In the genomic region with DNA sequence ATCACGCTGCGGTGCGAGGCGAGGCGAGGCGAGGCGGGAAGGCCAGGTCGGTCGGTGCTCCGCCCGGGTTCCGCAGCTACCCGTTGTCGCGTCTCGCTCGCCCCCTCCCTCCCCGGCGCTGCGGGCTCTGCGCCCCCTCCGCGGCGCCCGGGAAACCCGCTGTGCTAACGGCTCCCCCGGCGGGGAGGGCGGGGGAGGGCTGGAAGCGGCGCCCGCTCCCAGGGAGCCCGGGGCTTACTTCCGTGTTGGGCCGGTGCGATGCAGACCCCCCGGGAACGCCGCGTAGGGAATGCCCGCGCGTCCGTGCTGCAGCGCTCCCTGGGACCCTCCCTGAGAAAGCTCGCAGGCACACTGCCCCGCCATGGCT, we compare ENCODE assay signal across 8 mouse cellular contexts. TPM values are rescaled to one million over a fixed set of nuclear protein-coding genes. Genes with fewer than 3 reads are reported as not detected.
DNase-seq lines count a peak whose midpoint lies in the region; ATAC-seq and TF ChIP-seq lines count a peak whose summit lies in the region.

No protein-coding gene starts in this region.

- H3K9me3 ChIP-seq in embryonic facial prominence, embryonic 12.5 days, result no peaks in the 10 kb centered on the region
- H3K9me3 ChIP-seq in neural tube, embryonic 12.5 days, result no peaks in the 10 kb centered on the region

- ATAC-seq in embryonic facial prominence, embryonic 12.5 days (ENCODE audit: insufficient number of reproducible peaks, insufficient read depth, low FRiP score, low TSS enrichment), result peak; percentile 58
- ATAC-seq in neural tube, embryonic 12.5 days (ENCODE audit: low FRiP score, low read depth), result no peak; the same call in none of the 2 replicates

- TF ChIP-seq CTCF in layer of hippocampus, adult 2 months (conservative IDR thresholded peaks at IDR 0.05), result no peak

- peak overlapping the region; percentile 52 for H3K4me2 ChIP-seq in embryonic facial prominence, embryonic 12.5 days (replicated peaks)
- H3K4me2 ChIP-seq in neural tube, embryonic 12.5 days (replicated peaks), result peak overlapping the region; percentile 85

- WGBS in embryonic facial prominence, embryonic 12.5 days, result 0% methylated on average over 31 of the region's 48 CpGs
- under 1% methylated on average over 46 of the region's 48 CpGs for WGBS in neural tube, embryonic 12.5 days

- H3K4me1 ChIP-seq in embryonic facial prominence, embryonic 12.5 days, result no peaks in the 10 kb centered on the region
- H3K4me1 ChIP-seq in neural tube, embryonic 12.5 days, result peaks cover 3% of the 10 kb centered on the region; the same call in 1 of the 2 replicates

- H3K27me3 ChIP-seq in embryonic facial prominence, embryonic 12.5 days, result no peaks in the 10 kb centered on the region
- H3K27me3 ChIP-seq in neural tube, embryonic 12.5 days (replicated peaks), result no peaks in the 10 kb centered on the region

- no peak for DNase-seq in layer of hippocampus, adult 2 months (ENCODE audit: low spot score in 2 of 2)
- DNase-seq in layer of hippocampus, adult 8-10 months (ENCODE audit: low spot score in 2 of 2), result no peak
- peak; percentile 88 to 93 for DNase-seq in kidney, postnatal 36 days
- DNase-seq in c-Kit-positive CD71-positive TER-119-positive erythroid progenitor cells, embryonic 14.5 days (ENCODE audit: low spot score), result no peak
- DNase-seq in cerebellum, postnatal 36 days, result no peak
- DNase-seq in MN1 (ENCODE audit: low spot score), result no peak

- H3K4me3 ChIP-seq in layer of hippocampus, adult 2 months, result peak overlapping the region; percentile 93
- peak overlapping the region; percentile 96 for H3K4me3 ChIP-seq in embryonic facial prominence, embryonic 12.5 days
- peak overlapping the region; percentile 98 for H3K4me3 ChIP-seq in neural tube, embryonic 12.5 days

- H3K36me3 ChIP-seq in embryonic facial prominence, embryonic 12.5 days, result peaks cover 4% of the 10 kb centered on the region
- H3K36me3 ChIP-seq in neural tube, embryonic 12.5 days, result peaks cover 8% of the 10 kb centered on the region

- H3K27ac ChIP-seq in layer of hippocampus, adult 2 months, result peak overlapping the region; percentile 99
- peak overlapping the region; percentile 99 for H3K27ac ChIP-seq in embryonic facial prominence, embryonic 12.5 days
- H3K27ac ChIP-seq in neural tube, embryonic 12.5 days, result peak overlapping the region; percentile 97

- peak overlapping the region; percentile 100 for H3K9ac ChIP-seq in embryonic facial prominence, embryonic 12.5 days
- H3K9ac ChIP-seq in neural tube, embryonic 12.5 days, result peak overlapping the region; percentile 100

RNA-seq across cellular contexts. Expression of a gene that starts 0.4 kb away (rescaled TPM):
- total RNA-seq in layer of hippocampus, adult 2 months (2021), result 100 to 1,000 TPM; 660 to 681 TPM
- total RNA-seq in layer of hippocampus, adult 8-10 months (2022), result 100 to 1,000 TPM; 676 to 762 (median 708) TPM
- 1,844 and 1,972 TPM in 2 replicates for polyA plus RNA-seq in embryonic facial prominence, embryonic 12.5 days (2016; fragmentation: Nextera tagmentation; extraction: Ambion mirVana)
- 1,935 and 2,000 TPM in 2 replicates for polyA plus RNA-seq in neural tube, embryonic 12.5 days (2016; fragmentation: Nextera tagmentation; extraction: Ambion mirVana)

RNA-seq across cellular contexts. Expression of a gene that starts 0.7 kb away (rescaled TPM):
- 10 to 100 TPM; 16.8 to 17.9 TPM for total RNA-seq in layer of hippocampus, adult 2 months (2021)
- 10 to 100 TPM; 17.0 to 20.7 (median 18.1) TPM for total RNA-seq in layer of hippocampus, adult 8-10 months (2022)
- 29.5 and 31.4 TPM in 2 replicates for polyA plus RNA-seq in embryonic facial prominence, embryonic 12.5 days (2016; fragmentation: Nextera tagmentation; extraction: Ambion mirVana)
- 25.5 and 31.2 TPM in 2 replicates for polyA plus RNA-seq in neural tube, embryonic 12.5 days (2016; fragmentation: Nextera tagmentation; extraction: Ambion mirVana)

RNA-seq across cellular contexts. Expression of a gene that starts 17.7 kb away (rescaled TPM):
- 1 to 10 TPM; 6.7 to 7.6 TPM for total RNA-seq in layer of hippocampus, adult 2 months (2021)
- 1 to 10 TPM; 6.8 to 9.5 (median 7.6) TPM for total RNA-seq in layer of hippocampus, adult 8-10 months (2022)
- 23.7 and 24.3 TPM in 2 replicates for polyA plus RNA-seq in embryonic facial prominence, embryonic 12.5 days (2016; fragmentation: Nextera tagmentation; extraction: Ambion mirVana)
- polyA plus RNA-seq in neural tube, embryonic 12.5 days (2016; fragmentation: Nextera tagmentation; extraction: Ambion mirVana), result 27.6 and 28.0 TPM in 2 replicates

RNA-seq across cellular contexts. Expression of a gene that starts 43.8 kb away (rescaled TPM):
- total RNA-seq in layer of hippocampus, adult 2 months (2021), result 1 to 10 TPM; 3.3 TPM
- total RNA-seq in layer of hippocampus, adult 8-10 months (2022), result 1 to 10 TPM; 2.9 to 4.5 (median 4.1) TPM
- 0.90 and 1.2 TPM in 2 replicates for polyA plus RNA-seq in embryonic facial prominence, embryonic 12.5 days (2016; fragmentation: Nextera tagmentation; extraction: Ambion mirVana)
- polyA plus RNA-seq in neural tube, embryonic 12.5 days (2016; fragmentation: Nextera tagmentation; extraction: Ambion mirVana), result 1.1 and 2.4 TPM in 2 replicates

Comparison
In these comparisons a context has a peak if more than half of its experiments do, and no peak if none do; other contexts are left out.
1. DNase-seq: peak in kidney, postnatal 36 days (2 of 2); none in layer of hippocampus, adult 2 months (0 of 2), layer of hippocampus, adult 8-10 months (0 of 2), c-Kit-positive CD71-positive TER-119-positive erythroid progenitor cells, embryonic 14.5 days (single experiment), cerebellum, postnatal 36 days (0 of 2) and MN1 (single experiment).
2. Peak in every context shown above with its lines, with median percentiles within 50 percentile points of each other: H3K27ac ChIP-seq and H3K4me3 ChIP-seq.